Mouse (Mus musculus): Measurements from ENCODE around the gene Mdm2.
A peak's percentile ranks its signal among the peaks of the same experiment; 100 is the strongest.

Mdm2 gene

GRCm38 (mm10) chr10:117666947-117667630 lies 43.5 kb downstream of the Mdm2 start:
- DNase-seq: no peak

- DNase-seq: no peak
Observed at GRCm38 (mm10) chr10:117666361-117666760, 44.2 kb downstream of the Mdm2 start.

- no peak for DNase-seq
Observed at GRCm38 (mm10) chr10:117665376-117666275, 44.9 kb downstream of the Mdm2 start.

- DNase-seq: no peak
Observed at GRCm38 (mm10) chr10:117664926-117665209, 45.7 kb downstream of the Mdm2 start.

- DNase-seq: no peak
Observed at GRCm38 (mm10) chr10:117664208-117664925, 46.2 kb downstream of the Mdm2 start.

- DNase-seq: peak; percentile 85
Observed at GRCm38 (mm10) chr10:117663865-117664200, 46.7 kb downstream of the Mdm2 start.

- DNase-seq: no peak
Observed at GRCm38 (mm10) chr10:117663056-117663864, 47.3 kb downstream of the Mdm2 start.

GRCm38 (mm10) chr10:117662316-117663055 lies 48.1 kb downstream of the Mdm2 start:
- peak; percentile 81 for DNase-seq

GRCm38 (mm10) chr10:117659819-117660218 lies 50.7 kb downstream of the Mdm2 start:
- no peak for DNase-seq

GRCm38 (mm10) chr10:117659430-117659813 lies 51.1 kb downstream of the Mdm2 start:
- no peak for DNase-seq

- DNase-seq: no peak
Observed at GRCm38 (mm10) chr10:117658522-117659429, 51.8 kb downstream of the Mdm2 start.

- no peak for DNase-seq
Observed at GRCm38 (mm10) chr10:117657659-117658306, 52.8 kb downstream of the Mdm2 start.

GRCm38 (mm10) chr10:117656985-117657658 lies 53.4 kb downstream of the Mdm2 start:
- DNase-seq: no peak

GRCm38 (mm10) chr10:117656662-117656962 lies 53.9 kb downstream of the Mdm2 start:
- no peak for DNase-seq

- no peak for DNase-seq
Observed at GRCm38 (mm10) chr10:117655908-117656661, 54.5 kb downstream of the Mdm2 start.

- no peak for DNase-seq
Observed at GRCm38 (mm10) chr10:117655460-117655859, 55.1 kb downstream of the Mdm2 start.

GRCm38 (mm10) chr10:117654576-117655123 lies 55.9 kb downstream of the Mdm2 start:
- no peak for DNase-seq

- DNase-seq: no peak
Observed at GRCm38 (mm10) chr10:117653779-117654173, 56.8 kb downstream of the Mdm2 start.
